Mouse (Mus musculus) small intestine, adult 2 months (tissue): Measurements from ENCODE around the gene Stk36.

Source experiments
- CTCF ChIP-seq: fragments of 200-500 bp; IDR thresholded peaks from 2 replicates; pipeline ENCODE4 v1.5.1; 2012; ENCODE audit warnings: low read depth, mild to moderate bottlenecking, control low read depth, inconsistent platforms, low read length, moderate library complexity, mixed read lengths; ENCODE audit not compliant: insufficient replicate concordance, insufficient read length; ENCODE audit errors: extremely low read depth
- POLR2A ChIP-seq: fragments of 200-500 bp; IDR thresholded peaks from 2 replicates; pipeline ENCODE4 v1.6.1; 2012; ENCODE audit warnings: low read depth, mild to moderate bottlenecking, control low read depth, inconsistent platforms, low read length, moderate library complexity

GRCm38 (mm10) chr1:74587773-74588445, 13.3 kb upstream of the Stk36 start, which contains the start of the genes Zfp142 and Bcs1l:
- TF ChIP-seq CTCF (no peak), POLR2A (peak; percentile 39)
